Mouse (Mus musculus) CH12.LX (cell line): ENCODE measurements around the gene Prlh. TPM values are rescaled to one million over a fixed set of nuclear protein-coding genes. Genes with fewer than 3 reads are reported as not detected.

Source experiments
- DNase-seq: peaks from one replicate; pipeline ENCODE4 v3.0.0-alpha.2; 2013; ENCODE audit errors: extremely low read depth
- H3K27ac ChIP-seq: 2 replicates; pipeline ENCODE4 v1.5.1; 2012; ENCODE audit warnings: low read depth, mild to moderate bottlenecking, control low read depth, moderate library complexity; ENCODE audit not compliant: insufficient read depth
- H3K27me3 ChIP-seq: replicated peaks from 2 replicates; pipeline ENCODE3; 2012; ENCODE audit warnings: inconsistent platforms
- H3K36me3 ChIP-seq, 2 experiments: replicated peaks in 1 of 2; 2 replicates each; pipeline versions ENCODE3 to v1.6.1; 2012; ENCODE audit warnings: inconsistent platforms in 1 of 2, low read length in 1 of 2, mild to moderate bottlenecking in 1 of 2, mixed read lengths in 1 of 2, moderate library complexity in 1 of 2; ENCODE audit not compliant: control insufficient read depth in 1 of 2, insufficient read depth in 1 of 2
- H3K4me1 ChIP-seq, 2 experiments: 2 replicates each; pipeline ENCODE4 v1.6.1; 2012; ENCODE audit warnings: inconsistent platforms in 1 of 2, moderate library complexity in 1 of 2; ENCODE audit not compliant: insufficient read depth in 2 of 2, control insufficient read depth in 1 of 2
- H3K4me2 ChIP-seq: 2 replicates; pipeline ENCODE4 v1.6.1; 2012; ENCODE audit warnings: low read depth, mild to moderate bottlenecking, control low read depth; ENCODE audit not compliant: poor library complexity, insufficient read depth, severe bottlenecking
- H3K4me3 ChIP-seq, 3 experiments: fragments of 150-350 bp in 1 of 3; sonication (generic) in 1 of 3; replicated peaks in 1 of 3; 2 replicates each; pipeline versions ENCODE3 to v1.5.1; 2011 to 2012; ENCODE audit warnings: low read depth in 2 of 3, low read length in 2 of 3, mild to moderate bottlenecking in 2 of 3, moderate library complexity in 2 of 3, control low read depth in 1 of 3, improper control_type of control experiment in 1 of 3, inconsistent platforms in 1 of 3, mixed read lengths in 1 of 3; ENCODE audit not compliant: poor library complexity in 1 of 3
- H3K79me2 ChIP-seq: replicated peaks from 2 replicates; pipeline ENCODE4 v1.6.1; 2012; ENCODE audit warnings: mild to moderate bottlenecking, moderate library complexity; ENCODE audit not compliant: control insufficient read depth, poor library complexity, insufficient read depth, severe bottlenecking; ENCODE audit errors: extremely low read depth
- H3K9ac ChIP-seq: 2 replicates; pipeline ENCODE4 v1.6.1; 2012; ENCODE audit warnings: low read depth, mild to moderate bottlenecking, control low read depth, moderate library complexity; ENCODE audit not compliant: insufficient read depth
- H3K9me3 ChIP-seq: replicated peaks from 2 replicates; pipeline ENCODE3; 2012; ENCODE audit warnings: low read length, inconsistent platforms, mixed read lengths
- CTCF ChIP-seq, 2 experiments: IDR thresholded peaks in 1 of 2; conservative IDR thresholded peaks in 1 of 2; 2 replicates each; pipeline ENCODE4 v1.5.1; 2011 to 2012; ENCODE audit warnings: low read depth in 2 of 2, low read length in 2 of 2, improper control_type of control experiment in 1 of 2, inconsistent platforms in 1 of 2, mild to moderate bottlenecking in 1 of 2, moderate library complexity in 1 of 2
- ELF1 ChIP-seq: IDR thresholded peaks from 2 replicates; pipeline ENCODE4 v1.6.1; 2014; ENCODE audit warnings: low read depth, mild to moderate bottlenecking, inconsistent platforms, low read length, improper control_type of control experiment
- EP300 ChIP-seq: IDR thresholded peaks from 2 replicates; pipeline ENCODE4 v1.6.1; 2011; ENCODE audit warnings: low read length, improper control_type of control experiment
- IRF4 ChIP-seq: IDR thresholded peaks from 2 replicates; pipeline ENCODE4 v1.6.1; 2014; ENCODE audit warnings: low read depth, mild to moderate bottlenecking, inconsistent platforms, low read length, improper control_type of control experiment
- JUND ChIP-seq: conservative IDR thresholded peaks from 2 replicates; pipeline ENCODE4 v1.6.1; 2011; ENCODE audit warnings: low read depth, low read length, improper control_type of control experiment
- KAT2A ChIP-seq: IDR thresholded peaks from 2 replicates; pipeline ENCODE4 v1.6.1; 2012; ENCODE audit warnings: low read length, improper control_type of control experiment, inconsistent platforms; ENCODE audit not compliant: insufficient replicate concordance
- MAFK ChIP-seq: IDR thresholded peaks from 2 replicates; pipeline ENCODE4 v1.6.1; 2011; ENCODE audit warnings: low read length, improper control_type of control experiment; ENCODE audit not compliant: insufficient replicate concordance
- MYC ChIP-seq: IDR thresholded peaks from 2 replicates; pipeline ENCODE4 v1.6.1; 2011; ENCODE audit warnings: low read depth, mild to moderate bottlenecking, improper control_type of control experiment, low read length
- NELFE ChIP-seq: IDR thresholded peaks from 2 replicates; pipeline ENCODE4 v1.6.1; 2011; ENCODE audit warnings: low read depth, low read length, improper control_type of control experiment
- POLR2A ChIP-seq: IDR thresholded peaks from 2 replicates; pipeline ENCODE4 v1.6.1; 2011; ENCODE audit warnings: low read depth, mild to moderate bottlenecking, improper control_type of control experiment, low read length
- POLR2AphosphoS2 ChIP-seq: IDR thresholded peaks from 2 replicates; pipeline ENCODE4 v1.6.1; 2011; ENCODE audit warnings: low read depth, low read length, improper control_type of control experiment
- RCOR1 ChIP-seq: conservative IDR thresholded peaks from 2 replicates; pipeline ENCODE4 v1.6.1; 2012; ENCODE audit warnings: low read depth, mild to moderate bottlenecking, inconsistent platforms, low read length, improper control_type of control experiment
- SIN3A ChIP-seq: IDR thresholded peaks from 2 replicates; pipeline ENCODE4 v1.6.1; 2012; ENCODE audit warnings: low read length, improper control_type of control experiment, inconsistent platforms
- USF1 ChIP-seq: IDR thresholded peaks from 2 replicates; pipeline ENCODE4 v1.6.1; 2014; ENCODE audit warnings: low read depth, mild to moderate bottlenecking, inconsistent platforms, low read length, improper control_type of control experiment
- USF2 ChIP-seq: conservative IDR thresholded peaks from 2 replicates; pipeline ENCODE4 v1.6.1; 2011; ENCODE audit warnings: low read depth, low read length, improper control_type of control experiment
- ZC3H11A ChIP-seq: IDR thresholded peaks from 2 replicates; pipeline ENCODE4 v1.6.1; 2012; ENCODE audit warnings: low read depth, mild to moderate bottlenecking, inconsistent platforms, low read length, improper control_type of control experiment
- ZKSCAN1 ChIP-seq: IDR thresholded peaks from 2 replicates; pipeline ENCODE4 v1.6.1; 2012; ENCODE audit warnings: low read depth, inconsistent platforms, low read length, improper control_type of control experiment, borderline replicate concordance
- dilution Hi-C: fragments of 300-500 bp; cut with MboI; formaldehyde crosslinking; loops from 2 replicates; pipeline ENCODE4 v1.14.3; 2020; ENCODE audit warnings: low sequenced_read_pairs; ENCODE audit not compliant: extremely low pct_unique_long_range_greater_than_20kb, extremely low pct_ligation_motif_present
- in situ Hi-C: fragments of 300-500 bp; cut with MboI; formaldehyde crosslinking; loops from 3 replicates; pipeline ENCODE4 v1.14.3; 2019; ENCODE audit warnings: low sequenced_read_pairs, low pct_ligation_motif_present, low pct_unique_long_range_greater_than_20kb, mixed read lengths
- polyA plus RNA-seq: library from polyadenylated mRNA; unstranded; fragments of >175 nt; gene quantifications from 2 replicates; pipeline ENCODE4 v1.2.1, GENCODE M21; 2012; ENCODE audit warnings: low read depth; ENCODE audit not compliant: insufficient read length
- total RNA-seq, 2 experiments: library from RNA; depleted of rRNA; stranded (reverse); fragments of 300-350 nt in 1 of 2; fragments of >200 nt in 1 of 2; gene quantifications; 2 replicates each; pipeline ENCODE4 v1.2.3; 2012 to 2014

Gene Prlh
- total and polyA plus RNA-seq, 3 experiments, result not detected

- DNase-seq, result no peak
- in situ Hi-C loops (no loop called here), dilution Hi-C loops (no loop called here)
- H3K79me2 ChIP-seq, result no peaks in the 10 kb centered on the region
- no peak overlapping the region for H3K4me2 ChIP-seq
- H3K4me1 ChIP-seq, result no peaks in the 10 kb centered on the region; a peak in 1 of 4 replicates
- H3K27me3 ChIP-seq, result peaks cover 78% of the 10 kb centered on the region
- no peak overlapping the region for H3K9ac ChIP-seq
- no peaks in the 10 kb centered on the region for H3K9me3 ChIP-seq
- no peaks in the 10 kb centered on the region for H3K36me3 ChIP-seq
- no peak overlapping the region for H3K27ac ChIP-seq
- H3K4me3 ChIP-seq, result no peak overlapping the region
- no peak for TF ChIP-seq EP300
- TF ChIP-seq RCOR1, result no peak
- TF ChIP-seq CTCF (conservative IDR thresholded peaks at IDR 0.05 in 1 of 2, IDR thresholded peaks at IDR 0.05 in 1 of 2; ENCODE audit: low read depth in 2 of 2, low read length in 2 of 2), result peak in 1 of 2 experiments; percentile 13; a peak in 1 of 4 replicates
- TF ChIP-seq USF1, result no peak
These were observed 43.2 kb upstream of the Prlh start for GRCm38 (mm10) chr1:90909631-90910152.

GRCm38 (mm10) chr1:90913231-90913630 lies 39.7 kb upstream of the Prlh start:
- Histone ChIP-seq H3K27me3 (peaks cover 84% of the 10 kb centered on the region), H3K9ac (no peak overlapping the region), H3K4me1 (no peaks in the 10 kb centered on the region; a peak in 1 of 4 replicates), H3K9me3 (no peaks in the 10 kb centered on the region), H3K27ac (no peak overlapping the region), H3K79me2 (no peaks in the 10 kb centered on the region), H3K36me3 (no peaks in the 10 kb centered on the region), H3K4me3 (no peak overlapping the region), H3K4me2 (no peak overlapping the region)
- TF ChIP-seq MAFK (no peak), JUND (no peak), MYC (no peak), IRF4 (no peak), USF2 (no peak), ELF1 (no peak), ZC3H11A (no peak), CTCF (conservative IDR thresholded peaks at IDR 0.05 in 1 of 2, IDR thresholded peaks at IDR 0.05 in 1 of 2; ENCODE audit: low read depth in 2 of 2, low read length in 2 of 2) (no peak), NELFE (no peak), ZKSCAN1 (no peak), KAT2A (no peak), POLR2A (no peak), POLR2AphosphoS2 (no peak), SIN3A (no peak)
- dilution Hi-C loops, result no loop called here
- in situ Hi-C loops, result no loop called here
- no peak for DNase-seq
